Mouse (Mus musculus) ES-E14 (cell line): ENCODE measurements around the gene Sox13.

Source experiments
- HCFC1 ChIP-seq: IDR thresholded peaks from 2 replicates; pipeline ENCODE4 v1.6.1; 2012; ENCODE audit warnings: low read length, inconsistent platforms, borderline replicate concordance; ENCODE audit not compliant: insufficient read depth
- MAFK ChIP-seq: IDR thresholded peaks from 2 replicates; pipeline ENCODE4 v1.6.1; 2014; ENCODE audit warnings: mild to moderate bottlenecking, low read depth, low read length, inconsistent platforms; ENCODE audit not compliant: insufficient read depth
- ZC3H11A ChIP-seq: IDR thresholded peaks from 2 replicates; pipeline ENCODE4 v1.6.1; 2012; ENCODE audit warnings: low read depth, mild to moderate bottlenecking, inconsistent platforms, low read length, borderline replicate concordance

DNA sequence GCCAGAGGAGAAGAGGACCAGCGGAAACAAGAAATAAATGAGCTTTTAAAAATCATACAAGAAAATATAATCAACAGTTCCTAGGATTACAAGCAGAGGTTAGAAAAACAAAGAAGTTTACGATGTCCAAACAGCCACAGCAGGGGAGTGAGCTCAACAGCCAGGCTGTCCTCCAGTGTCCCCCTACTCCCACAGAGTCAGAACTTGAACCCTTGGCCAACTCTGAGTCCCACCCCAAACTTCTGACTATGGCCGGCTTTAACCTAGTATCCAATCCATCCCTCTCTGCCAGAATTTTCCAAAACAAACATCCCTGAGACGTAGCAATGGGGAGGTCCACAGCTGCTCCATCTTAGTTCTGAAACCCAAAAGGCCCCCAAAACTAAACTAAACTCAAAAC lies 45.0 kb upstream of the Sox13 start:
- TF ChIP-seq ZC3H11A (no peak), HCFC1 (no peak), MAFK (no peak)
